Mouse (Mus musculus): ENCODE results near the gene B3gntl1. TPM values are rescaled to one million over a fixed set of nuclear protein-coding genes. Genes with fewer than 3 reads are reported as not detected.

The B3gntl1 gene
- polyA plus RNA-seq, 1 experiment from 2014 or later, result 7.9 TPM

- H3K4me1 ChIP-seq, result no peaks in the 10 kb centered on the region
- no peak overlapping the region for H3K9ac ChIP-seq
- no peak overlapping the region for H3K4me2 ChIP-seq
- no peak overlapping the region for H3K4me3 ChIP-seq (replicated peaks)
- no peak for ATAC-seq (ENCODE audit: low FRiP score)
- no peaks in the 10 kb centered on the region for H3K36me3 ChIP-seq (replicated peaks)
- H3K27me3 ChIP-seq, result no peaks in the 10 kb centered on the region
- H3K9me3 ChIP-seq, result no peaks in the 10 kb centered on the region
- 86% methylated on average over 4 of the region's 4 CpGs for WGBS
- no peak overlapping the region for H3K27ac ChIP-seq
These were observed 19.3 kb downstream of the B3gntl1 start for GRCm38 (mm10) chr11:121653631-121654030.

DNA sequence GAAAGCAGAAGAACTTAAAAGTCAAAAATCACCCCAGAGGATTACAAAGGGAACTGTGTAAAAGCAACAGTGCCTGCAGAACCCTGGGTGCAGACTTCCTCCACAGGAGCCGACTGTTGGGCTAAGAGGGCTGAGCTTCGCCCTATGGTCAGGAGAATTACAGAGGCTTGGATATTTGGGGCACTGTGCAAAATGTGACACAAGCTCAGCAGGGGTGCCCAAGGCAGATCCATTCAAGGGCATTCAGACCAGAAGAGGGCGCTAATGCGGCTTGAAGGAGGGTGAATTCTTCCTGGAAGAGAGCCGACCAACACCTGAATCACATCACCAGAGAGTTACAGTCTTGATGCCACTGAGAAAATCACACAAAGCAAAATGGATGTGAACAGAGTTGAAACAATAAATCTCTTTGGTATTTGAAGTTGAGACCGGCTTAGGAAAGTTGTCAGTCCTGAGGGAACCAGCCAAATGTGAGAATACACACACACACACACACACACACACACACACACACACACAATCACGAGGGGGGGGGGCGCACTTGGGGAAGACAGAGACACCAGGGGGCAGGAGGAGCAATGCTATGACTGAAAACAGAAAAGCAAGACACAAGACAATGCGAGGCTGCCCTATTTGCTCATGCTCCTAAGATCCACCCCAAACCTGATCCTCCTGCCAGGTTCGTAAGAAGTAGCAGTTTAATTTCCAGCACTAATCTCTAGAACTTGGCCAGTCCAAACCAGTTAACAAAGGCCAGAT, 20.2 kb downstream of the B3gntl1 start:
- Histone ChIP-seq H3K4me1 (no peaks in the 10 kb centered on the region), H3K9ac (no peak overlapping the region), H3K9me3 (no peaks in the 10 kb centered on the region), H3K4me3 (replicated peaks) (no peak overlapping the region), H3K4me2 (no peak overlapping the region), H3K27me3 (no peaks in the 10 kb centered on the region), H3K27ac (no peak overlapping the region), H3K36me3 (replicated peaks) (no peaks in the 10 kb centered on the region; the same call in 1 of the 2 replicates)
- WGBS, result 59% methylated on average over 10 of the region's 10 CpGs
- ATAC-seq (ENCODE audit: low FRiP score), result no peak

- no peak overlapping the region for H3K4me3 ChIP-seq (replicated peaks)
- H3K36me3 ChIP-seq (replicated peaks), result no peaks in the 10 kb centered on the region; the same call in 1 of the 2 replicates
- H3K9me3 ChIP-seq, result no peaks in the 10 kb centered on the region
- H3K4me2 ChIP-seq, result no peak overlapping the region
- no peak overlapping the region for H3K27ac ChIP-seq
- H3K9ac ChIP-seq, result no peak overlapping the region
- no peaks in the 10 kb centered on the region for H3K4me1 ChIP-seq
- 95% methylated on average over 5 of the region's 5 CpGs for WGBS
- no peaks in the 10 kb centered on the region for H3K27me3 ChIP-seq
- no peak for ATAC-seq (ENCODE audit: low FRiP score)
These were observed 21.0 kb downstream of the B3gntl1 start for GRCm38 (mm10) chr11:121651983-121652382.

DNA sequence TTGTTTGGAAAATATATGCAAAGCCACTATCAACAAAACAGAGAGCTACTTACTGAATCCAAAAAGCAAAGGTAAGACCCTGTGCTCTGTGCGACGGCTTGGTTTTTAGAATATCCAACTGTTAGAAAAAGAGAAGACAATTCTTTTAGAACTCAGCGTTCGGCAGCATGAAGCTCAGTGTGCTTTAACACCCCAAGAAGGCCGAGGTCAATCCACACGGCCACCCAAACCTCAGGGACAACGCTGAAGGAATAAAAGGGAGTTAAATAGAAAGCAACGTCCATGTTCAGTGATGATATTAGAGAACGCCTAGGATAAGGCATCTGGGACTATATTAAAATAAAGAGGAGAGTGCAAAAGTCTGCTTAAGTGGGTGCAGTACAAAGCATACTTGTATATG, 21.4 kb downstream of the B3gntl1 start:
- no peak for ATAC-seq (ENCODE audit: low FRiP score)
- H3K4me3 ChIP-seq (replicated peaks), result no peak overlapping the region
- H3K27me3 ChIP-seq, result no peaks in the 10 kb centered on the region
- 94% methylated on average over 9 of the region's 9 CpGs for WGBS
- no peaks in the 10 kb centered on the region; the same call in 1 of the 2 replicates for H3K36me3 ChIP-seq (replicated peaks)
- H3K9me3 ChIP-seq, result no peaks in the 10 kb centered on the region
- no peak overlapping the region for H3K4me2 ChIP-seq
- no peaks in the 10 kb centered on the region for H3K4me1 ChIP-seq
- H3K9ac ChIP-seq, result no peak overlapping the region
- no peak overlapping the region for H3K27ac ChIP-seq

GRCm38 (mm10) chr11:121650668-121651067, 22.3 kb downstream of the B3gntl1 start:
- no peaks in the 10 kb centered on the region for H3K9me3 ChIP-seq
- no peaks in the 10 kb centered on the region; the same call in 1 of the 2 replicates for H3K36me3 ChIP-seq (replicated peaks)
- H3K4me2 ChIP-seq, result no peak overlapping the region
- H3K4me1 ChIP-seq, result no peaks in the 10 kb centered on the region
- 91% methylated on average over 11 of the region's 11 CpGs for WGBS
- no peaks in the 10 kb centered on the region for H3K27me3 ChIP-seq
- no peak overlapping the region for H3K4me3 ChIP-seq (replicated peaks)
- no peak overlapping the region for H3K27ac ChIP-seq
- no peak overlapping the region for H3K9ac ChIP-seq
- no peak for ATAC-seq (ENCODE audit: low FRiP score)

GRCm38 (mm10) chr11:121649900-121650299, 23.1 kb downstream of the B3gntl1 start:
- no peaks in the 10 kb centered on the region for H3K9me3 ChIP-seq
- 84% methylated on average over 10 of the region's 10 CpGs for WGBS
- no peak overlapping the region for H3K27ac ChIP-seq
- H3K36me3 ChIP-seq (replicated peaks), result no peaks in the 10 kb centered on the region; the same call in 1 of the 2 replicates
- no peaks in the 10 kb centered on the region for H3K27me3 ChIP-seq
- no peaks in the 10 kb centered on the region for H3K4me1 ChIP-seq
- H3K4me2 ChIP-seq, result no peak overlapping the region
- no peak overlapping the region for H3K4me3 ChIP-seq (replicated peaks)
- H3K9ac ChIP-seq, result no peak overlapping the region
- ATAC-seq (ENCODE audit: low FRiP score), result no peak

GRCm38 (mm10) chr11:121648166-121648565, 24.8 kb downstream of the B3gntl1 start:
- Histone ChIP-seq H3K4me2 (no peak overlapping the region), H3K27ac (no peak overlapping the region), H3K36me3 (replicated peaks) (no peaks in the 10 kb centered on the region; the same call in 1 of the 2 replicates), H3K9ac (no peak overlapping the region), H3K4me3 (replicated peaks) (no peak overlapping the region), H3K9me3 (no peaks in the 10 kb centered on the region), H3K4me1 (no peaks in the 10 kb centered on the region), H3K27me3 (no peaks in the 10 kb centered on the region)
- ATAC-seq (ENCODE audit: low FRiP score), result no peak
- 94% methylated on average over 5 of the region's 5 CpGs for WGBS

DNA sequence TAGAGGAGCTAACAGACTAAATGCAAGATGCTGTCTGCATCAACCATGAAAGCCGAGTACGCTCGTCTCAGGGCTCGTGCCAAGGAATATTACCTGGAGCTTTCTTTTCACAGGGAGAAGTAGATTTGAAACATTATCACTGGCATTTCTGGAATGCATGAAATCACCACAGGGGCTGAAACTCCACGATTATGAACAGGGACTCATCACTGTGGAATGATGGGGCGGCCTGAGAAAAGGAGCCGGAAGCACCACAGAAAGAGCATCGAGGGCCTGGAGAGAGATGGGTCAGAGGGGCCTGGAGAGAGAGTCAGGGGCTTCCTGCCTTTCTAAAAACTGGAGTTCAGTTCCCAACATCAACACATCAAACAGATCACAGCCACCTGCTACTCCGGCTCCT, 25.6 kb downstream of the B3gntl1 start:
- H3K4me3 ChIP-seq (replicated peaks), result no peak overlapping the region
- H3K27ac ChIP-seq, result no peak overlapping the region
- H3K36me3 ChIP-seq (replicated peaks), result no peaks in the 10 kb centered on the region; the same call in 1 of the 2 replicates
- H3K9me3 ChIP-seq, result no peaks in the 10 kb centered on the region
- ATAC-seq (ENCODE audit: low FRiP score), result no peak
- no peaks in the 10 kb centered on the region for H3K4me1 ChIP-seq
- 82% methylated on average over 9 of the region's 9 CpGs for WGBS
- no peak overlapping the region for H3K9ac ChIP-seq
- no peak overlapping the region for H3K4me2 ChIP-seq
- no peaks in the 10 kb centered on the region for H3K27me3 ChIP-seq

DNA sequence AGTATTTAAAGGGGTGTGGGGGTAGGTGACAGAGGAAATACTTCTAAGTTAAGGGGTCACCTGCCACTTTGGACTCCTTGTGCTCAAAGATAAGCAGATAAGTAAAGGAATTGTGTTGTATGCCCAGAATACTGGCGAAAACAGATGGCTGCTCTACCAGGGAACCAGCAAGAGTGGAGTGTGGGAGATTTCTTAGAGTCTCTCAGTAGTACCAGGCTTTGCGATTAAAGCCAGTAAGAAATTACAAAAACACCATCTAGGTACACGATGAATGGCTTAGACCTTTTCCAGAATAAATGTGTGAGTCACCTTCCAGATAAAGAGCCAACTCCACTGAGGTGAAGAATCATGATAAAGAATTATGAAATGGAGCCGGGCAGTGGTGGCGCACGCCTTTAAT, 27.6 kb downstream of the B3gntl1 start:
- no peaks in the 10 kb centered on the region for H3K27me3 ChIP-seq
- H3K4me3 ChIP-seq (replicated peaks), result no peak overlapping the region
- 95% methylated on average over 6 of the region's 6 CpGs for WGBS
- H3K9me3 ChIP-seq, result no peaks in the 10 kb centered on the region
- no peak overlapping the region for H3K4me2 ChIP-seq
- no peaks in the 10 kb centered on the region; the same call in 1 of the 2 replicates for H3K36me3 ChIP-seq (replicated peaks)
- H3K27ac ChIP-seq, result no peak overlapping the region
- no peaks in the 10 kb centered on the region for H3K4me1 ChIP-seq
- no peak overlapping the region for H3K9ac ChIP-seq
- ATAC-seq (ENCODE audit: low FRiP score), result no peak

DNA sequence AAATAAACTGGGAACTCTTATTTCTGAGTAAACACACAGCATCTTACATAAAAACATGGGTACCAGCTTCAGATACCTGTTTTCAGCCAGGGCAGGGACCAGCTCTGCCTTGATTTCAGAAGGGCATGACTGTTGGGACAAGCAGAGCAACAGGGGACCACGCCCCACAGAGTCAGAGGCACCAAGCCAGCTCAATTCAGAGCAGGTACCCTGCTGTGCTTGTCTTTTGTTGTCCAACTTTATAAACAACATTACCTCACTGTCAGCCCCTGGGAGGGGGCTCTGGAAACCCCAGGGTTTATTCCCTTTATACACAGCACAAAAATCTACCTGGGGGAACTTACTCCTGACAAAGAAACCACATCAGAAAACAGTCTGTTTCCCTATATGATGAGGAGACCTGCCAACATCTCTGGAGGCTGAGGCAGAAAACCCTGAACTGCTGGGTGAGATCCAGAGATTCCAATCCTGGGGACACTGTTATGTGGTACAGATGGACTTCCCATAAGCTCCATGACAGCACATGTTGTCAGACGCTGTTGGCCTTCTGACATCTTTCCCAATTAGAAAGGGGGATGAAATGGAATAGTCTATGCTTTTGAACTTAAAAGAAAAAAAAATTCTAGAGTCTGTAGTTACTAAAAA, 31.3 kb downstream of the B3gntl1 start:
- 49% methylated on average over 2 of the region's 2 CpGs for WGBS
- Histone ChIP-seq H3K9ac (no peak overlapping the region), H3K27me3 (no peaks in the 10 kb centered on the region), H3K4me3 (replicated peaks) (no peak overlapping the region), H3K27ac (no peak overlapping the region), H3K36me3 (replicated peaks) (peaks cover 13% of the 10 kb centered on the region), H3K4me1 (no peaks in the 10 kb centered on the region), H3K4me2 (no peak overlapping the region), H3K9me3 (no peaks in the 10 kb centered on the region)
- no peak for ATAC-seq (ENCODE audit: low FRiP score)

DNA sequence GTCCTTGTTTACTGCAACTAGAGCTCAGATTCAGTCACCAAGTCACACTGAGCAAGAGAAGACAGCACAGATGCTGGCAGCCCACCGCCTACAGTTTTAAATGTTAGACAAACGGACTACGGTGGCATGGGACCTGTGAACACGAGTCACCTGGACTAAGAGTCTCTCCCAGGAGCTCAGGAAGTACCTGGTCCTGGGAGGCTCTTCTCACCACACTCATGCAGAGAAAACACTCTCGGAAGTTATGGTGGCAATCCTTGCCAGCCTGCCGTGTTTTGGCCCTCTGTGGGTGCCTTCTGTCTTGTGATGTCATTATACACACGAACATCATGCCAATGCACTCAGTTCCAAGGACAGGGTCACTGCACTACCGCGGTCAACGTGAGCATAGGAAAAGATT, 36.3 kb downstream of the B3gntl1 start:
- ATAC-seq (ENCODE audit: low FRiP score), result no peak
- WGBS, result 91% methylated on average over 10 of the region's 10 CpGs
- no peak overlapping the region for H3K4me3 ChIP-seq (replicated peaks)
- H3K4me1 ChIP-seq, result no peaks in the 10 kb centered on the region
- H3K27ac ChIP-seq, result no peak overlapping the region
- H3K27me3 ChIP-seq, result no peaks in the 10 kb centered on the region
- no peak overlapping the region for H3K9ac ChIP-seq
- no peak overlapping the region for H3K4me2 ChIP-seq
- peaks cover 13% of the 10 kb centered on the region for H3K36me3 ChIP-seq (replicated peaks)
- H3K9me3 ChIP-seq, result no peaks in the 10 kb centered on the region

DNA sequence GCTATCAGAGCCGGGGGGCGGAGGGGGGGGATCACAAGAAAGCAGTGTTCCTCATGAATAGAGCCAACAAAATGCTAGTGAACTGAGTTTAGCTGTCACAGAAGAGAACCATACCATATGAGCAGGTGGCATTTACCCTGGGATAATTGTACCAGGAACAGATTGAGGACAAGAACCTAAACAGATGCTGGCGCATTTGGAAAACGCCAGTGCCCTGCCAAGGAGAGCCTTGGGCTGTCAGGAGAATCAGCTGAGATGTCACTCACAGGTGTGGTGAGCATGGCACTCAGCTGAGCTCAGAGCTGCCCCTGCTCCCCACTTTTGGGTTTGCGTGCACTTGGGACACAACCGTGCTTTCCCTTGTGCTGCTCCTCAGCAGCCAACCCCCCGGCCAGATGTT, 41.5 kb downstream of the B3gntl1 start:
- Histone ChIP-seq H3K4me1 (no peaks in the 10 kb centered on the region), H3K4me2 (no peak overlapping the region), H3K36me3 (replicated peaks) (peaks cover 7% of the 10 kb centered on the region), H3K27ac (no peak overlapping the region), H3K9ac (no peak overlapping the region), H3K4me3 (replicated peaks) (no peak overlapping the region), H3K9me3 (no peaks in the 10 kb centered on the region), H3K27me3 (no peaks in the 10 kb centered on the region)
- no peak for ATAC-seq (ENCODE audit: low FRiP score)
- WGBS, result 92% methylated on average over 7 of the region's 7 CpGs

DNA sequence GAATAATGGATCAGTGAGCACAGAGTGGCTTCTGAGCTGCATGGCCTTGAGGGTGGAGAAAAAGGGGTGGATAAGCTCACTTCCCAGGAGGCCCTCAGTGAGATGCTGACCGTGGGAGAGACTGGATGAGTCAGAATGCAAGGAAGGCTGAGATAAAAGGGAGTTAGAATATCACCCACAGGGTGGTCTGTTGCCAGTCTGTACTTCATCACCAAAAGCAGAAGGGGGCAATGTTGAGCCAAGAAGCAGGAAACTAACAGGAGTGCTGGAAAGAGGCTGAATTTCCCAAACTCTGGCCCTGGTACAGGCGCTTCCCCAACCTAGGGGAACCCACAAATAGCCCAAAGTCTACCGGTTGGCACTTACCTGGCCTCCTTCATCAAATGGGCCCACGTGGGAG, 42.5 kb downstream of the B3gntl1 start:
- Histone ChIP-seq H3K9ac (no peak overlapping the region), H3K27me3 (no peaks in the 10 kb centered on the region), H3K36me3 (replicated peaks) (peaks cover 7% of the 10 kb centered on the region), H3K4me2 (no peak overlapping the region), H3K4me3 (replicated peaks) (no peak overlapping the region), H3K4me1 (no peaks in the 10 kb centered on the region), H3K27ac (no peak overlapping the region), H3K9me3 (no peaks in the 10 kb centered on the region)
- 78% methylated on average over 4 of the region's 4 CpGs for WGBS
- no peak for ATAC-seq (ENCODE audit: low FRiP score)

All from forebrain, embryonic 12.5 days (tissue).